Comparison of ENCODE assay signal across 9 mouse cellular contexts in genomic region chr7:34749753-34750152, GRCm38 (mm10).
DNase-seq lines count a peak whose midpoint lies in the region; ATAC-seq lines count a peak whose summit lies in the region.
"Had no signal": no experiment of that assay in that cellular context is flagged by ENCODE, and none has a peak within 500 bp of the region (broad histone marks: within the 10 kb centered on the region; RNA-seq: fewer than 3 reads in every experiment).

No protein-coding gene starts in this region.

- peak; percentile 73 for DNase-seq in forebrain, embryonic 11.5 days (ENCODE audit: low spot score)
- no peak for DNase-seq in forebrain, embryonic 14.5 days (ENCODE audit: low spot score)
- DNase-seq in midbrain, embryonic 14.5 days: peak; percentile 22
- DNase-seq in kidney, adult 9 months: peak; percentile 45
- peak; percentile 76 for DNase-seq in testis, postnatal 10 days (ENCODE audit: low spot score)
- DNase-seq in gastrocnemius, postnatal 36 days: no peak

- H3K27me3 ChIP-seq in forebrain, embryonic 11.5 days (ENCODE audit: control insufficient read depth, insufficient read depth, low read length): no peaks in the 10 kb centered on the region
- no peaks in the 10 kb centered on the region for H3K27me3 ChIP-seq in forebrain, embryonic 14.5 days (replicated peaks; ENCODE audit: control insufficient read depth, insufficient read depth, low read length)
- no peaks in the 10 kb centered on the region for H3K27me3 ChIP-seq in midbrain, embryonic 14.5 days (ENCODE audit: control insufficient read depth, insufficient read depth, low read length)
- no peaks in the 10 kb centered on the region for H3K27me3 ChIP-seq in midbrain, embryonic 13.5 days
- H3K27me3 ChIP-seq in hindbrain, embryonic 16.5 days (replicated peaks; ENCODE audit: control insufficient read depth, insufficient read depth, low read length): no peaks in the 10 kb centered on the region
- H3K27me3 ChIP-seq: stomach, embryonic 15.5 days had no signal

- H3K27ac ChIP-seq in forebrain, embryonic 11.5 days (ENCODE audit: low read depth, low read length): peak overlapping the region; percentile 57; the same call in 1 of the 2 replicates
- H3K27ac ChIP-seq in forebrain, embryonic 14.5 days (ENCODE audit: low read depth, low read length): no peak overlapping the region
- no peak overlapping the region for H3K27ac ChIP-seq in midbrain, embryonic 14.5 days (replicated peaks; ENCODE audit: low read depth, low read length)
- H3K27ac ChIP-seq in midbrain, embryonic 13.5 days: no peak overlapping the region
- no peak overlapping the region for H3K27ac ChIP-seq in hindbrain, embryonic 16.5 days (ENCODE audit: low read depth, low read length)
- H3K27ac ChIP-seq: stomach, embryonic 15.5 days had no signal

- H3K36me3 ChIP-seq in forebrain, embryonic 11.5 days (ENCODE audit: control insufficient read depth, insufficient read depth, low read length): no peaks in the 10 kb centered on the region
- H3K36me3 ChIP-seq in forebrain, embryonic 14.5 days (ENCODE audit: control insufficient read depth, insufficient read depth, low read length): no peaks in the 10 kb centered on the region
- H3K36me3 ChIP-seq in midbrain, embryonic 14.5 days (ENCODE audit: control insufficient read depth, insufficient read depth, low read length): no peaks in the 10 kb centered on the region
- no peaks in the 10 kb centered on the region for H3K36me3 ChIP-seq in midbrain, embryonic 13.5 days
- H3K36me3 ChIP-seq in hindbrain, embryonic 16.5 days (ENCODE audit: control insufficient read depth, insufficient read depth, low read length): no peaks in the 10 kb centered on the region
- H3K36me3 ChIP-seq: stomach, embryonic 15.5 days had no signal

- WGBS in forebrain, embryonic 11.5 days: 44% methylated on average over 3 of the region's 3 CpGs
- WGBS in forebrain, embryonic 14.5 days: 45% methylated on average over 3 of the region's 3 CpGs
- WGBS in midbrain, embryonic 14.5 days: 48% methylated on average over 3 of the region's 3 CpGs
- 42% methylated on average over 3 of the region's 3 CpGs for WGBS in midbrain, embryonic 13.5 days
- 64% methylated on average over 3 of the region's 3 CpGs for WGBS in hindbrain, embryonic 16.5 days

- intact Hi-C loops in gastrocnemius, postnatal 36 days (cut with DNase I): no loop called here

- H3K4me1 ChIP-seq in forebrain, embryonic 11.5 days (replicated peaks; ENCODE audit: control insufficient read depth, insufficient read depth, low read length): peaks cover 4% of the 10 kb centered on the region; the same call in 1 of the 2 replicates
- H3K4me1 ChIP-seq in forebrain, embryonic 14.5 days (ENCODE audit: control insufficient read depth, insufficient read depth, low read length): peaks cover 10% of the 10 kb centered on the region
- peaks cover 28% of the 10 kb centered on the region for H3K4me1 ChIP-seq in midbrain, embryonic 14.5 days (ENCODE audit: control insufficient read depth, insufficient read depth, low read length)
- H3K4me1 ChIP-seq in midbrain, embryonic 13.5 days (replicated peaks): peaks cover 46% of the 10 kb centered on the region
- H3K4me1 ChIP-seq in hindbrain, embryonic 16.5 days (ENCODE audit: control insufficient read depth, insufficient read depth, low read depth, low read length): peaks cover 20% of the 10 kb centered on the region

- H3K9ac ChIP-seq in forebrain, embryonic 11.5 days (ENCODE audit: low read length): no peak overlapping the region
- no peak overlapping the region for H3K9ac ChIP-seq in forebrain, embryonic 14.5 days (ENCODE audit: low read length)
- H3K9ac ChIP-seq in midbrain, embryonic 14.5 days (replicated peaks; ENCODE audit: low read length): no peak overlapping the region
- H3K9ac ChIP-seq in midbrain, embryonic 13.5 days (replicated peaks): no peak overlapping the region
- no peak overlapping the region for H3K9ac ChIP-seq in hindbrain, embryonic 16.5 days (ENCODE audit: low read depth, low read length)
- H3K9ac ChIP-seq: stomach, embryonic 15.5 days had no signal

- H3K9me3 ChIP-seq in forebrain, embryonic 11.5 days (ENCODE audit: control insufficient read depth, low read length): no peaks in the 10 kb centered on the region; the same call in 1 of the 2 replicates
- H3K9me3 ChIP-seq in forebrain, embryonic 14.5 days (replicated peaks; ENCODE audit: control insufficient read depth, low read length): no peaks in the 10 kb centered on the region
- no peaks in the 10 kb centered on the region for H3K9me3 ChIP-seq in midbrain, embryonic 14.5 days (ENCODE audit: control insufficient read depth, low read length)
- H3K9me3 ChIP-seq in midbrain, embryonic 13.5 days: no peaks in the 10 kb centered on the region
- H3K9me3 ChIP-seq in hindbrain, embryonic 16.5 days (ENCODE audit: control insufficient read depth, low read length): no peaks in the 10 kb centered on the region
- H3K9me3 ChIP-seq: stomach, embryonic 15.5 days had no signal

- no peak overlapping the region for H3K4me2 ChIP-seq in forebrain, embryonic 11.5 days (ENCODE audit: low read depth, low read length, severe bottlenecking)
- no peak overlapping the region for H3K4me2 ChIP-seq in forebrain, embryonic 14.5 days (ENCODE audit: low read length)
- no peak overlapping the region for H3K4me2 ChIP-seq in midbrain, embryonic 14.5 days (ENCODE audit: low read length)
- H3K4me2 ChIP-seq in midbrain, embryonic 13.5 days (replicated peaks): no peak overlapping the region
- H3K4me2 ChIP-seq in hindbrain, embryonic 16.5 days (ENCODE audit: low read length): no peak overlapping the region
- H3K4me2 ChIP-seq: stomach, embryonic 15.5 days had no signal

- H3K4me3 ChIP-seq in forebrain, embryonic 11.5 days (ENCODE audit: low read depth, low read length): no peak overlapping the region
- no peak overlapping the region for H3K4me3 ChIP-seq in forebrain, embryonic 14.5 days (ENCODE audit: low read depth, low read length)
- H3K4me3 ChIP-seq in midbrain, embryonic 14.5 days (replicated peaks; ENCODE audit: low read depth, low read length): no peak overlapping the region
- no peak overlapping the region for H3K4me3 ChIP-seq in midbrain, embryonic 13.5 days (replicated peaks)
- no peak overlapping the region for H3K4me3 ChIP-seq in hindbrain, embryonic 16.5 days (ENCODE audit: low read length)
- H3K4me3 ChIP-seq: stomach, embryonic 15.5 days had no signal

- no peak for ATAC-seq in forebrain, embryonic 11.5 days (replicated peaks; ENCODE audit: low FRiP score)
- ATAC-seq in forebrain, embryonic 14.5 days: no peak
- ATAC-seq in midbrain, embryonic 14.5 days (ENCODE audit: low FRiP score, low TSS enrichment): no peak
- no peak for ATAC-seq in midbrain, embryonic 13.5 days
- no peak for ATAC-seq in hindbrain, embryonic 16.5 days

Comparison
In these comparisons a context has a peak if more than half of its experiments do, and no peak if none do; other contexts are left out.
1. DNase-seq: peak in forebrain, embryonic 11.5 days (single experiment), midbrain, embryonic 14.5 days (single experiment), kidney, adult 9 months (single experiment) and testis, postnatal 10 days (single experiment); none in forebrain, embryonic 14.5 days (single experiment) and gastrocnemius, postnatal 36 days (0 of 2).